Mouse (Mus musculus): ENCODE results near the gene Smc3.

DNA sequence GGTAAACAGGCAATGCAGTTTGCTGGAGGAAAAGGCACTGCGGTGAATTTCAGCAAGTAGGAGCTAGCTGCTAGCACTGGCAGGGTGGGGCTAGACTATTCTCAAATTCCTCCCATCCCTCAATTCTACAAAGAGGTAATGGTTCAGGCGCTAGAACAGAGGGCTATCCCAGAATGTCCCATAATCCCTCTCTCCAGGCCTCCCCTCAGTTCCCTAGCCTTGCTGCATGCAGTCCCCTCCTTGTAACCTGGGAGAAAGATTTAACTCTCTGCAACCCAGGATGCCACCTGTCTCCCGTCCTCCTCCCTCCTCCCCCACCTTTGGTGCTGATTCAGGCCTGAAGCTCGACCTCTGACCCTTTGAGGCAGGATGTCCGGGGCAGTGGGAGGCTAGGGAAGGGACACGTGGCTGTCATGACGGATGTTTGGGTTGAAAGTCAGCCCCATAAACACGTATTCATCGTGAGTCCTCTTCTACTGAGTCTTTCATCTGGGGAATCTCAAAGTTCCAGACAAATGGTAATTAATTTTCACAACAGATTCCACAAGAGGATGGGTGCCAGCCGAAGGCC, 47.9 kb upstream of the Smc3 start:
- TF ChIP-seq POLR2A (IDR thresholded peaks at IDR 0.05; ENCODE audit: borderline replicate concordance, insufficient read depth, low read length) = no peak
- no peak for TF ChIP-seq CTCF (IDR thresholded peaks at IDR 0.05; ENCODE audit: borderline replicate concordance, insufficient read depth, low read depth, low read length)

Measured in cerebellum, adult 2 months (tissue).